Mouse (Mus musculus): Measurements from ENCODE around the gene Ajm1. TPM values are rescaled to one million over a fixed set of nuclear protein-coding genes. Genes with fewer than 3 reads are reported as not detected.
"Not testable (repeated sequence)": the region's sequence is repeated elsewhere in the genome, so short reads cannot be mapped to it uniquely, and the experiment has no call there.

The Ajm1 gene
- polyA plus RNA-seq, 1 experiment: 7.0 TPM

DNA sequence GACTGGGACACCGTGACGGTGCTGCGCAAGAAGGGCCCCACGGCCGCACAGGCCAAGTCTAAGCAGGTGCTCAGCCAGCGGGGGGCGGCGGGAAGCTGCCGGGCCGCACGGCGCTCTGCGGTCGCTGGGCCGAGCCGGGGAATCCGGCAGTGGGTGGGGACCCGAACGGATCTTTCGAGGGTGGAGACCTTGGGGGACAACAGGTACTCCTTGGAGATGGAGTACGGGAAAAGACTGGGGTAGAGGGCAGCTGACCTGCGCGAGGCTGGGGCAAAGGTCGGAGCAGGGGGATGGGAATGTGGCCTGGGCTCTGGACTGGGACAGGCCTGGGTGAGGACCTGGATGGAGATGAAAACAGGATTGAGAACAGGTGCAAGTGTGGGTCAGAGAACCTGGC, 23.6 kb downstream of the Ajm1 start:
- WGBS: under 1% methylated on average over 24 of the region's 24 CpGs

DNA sequence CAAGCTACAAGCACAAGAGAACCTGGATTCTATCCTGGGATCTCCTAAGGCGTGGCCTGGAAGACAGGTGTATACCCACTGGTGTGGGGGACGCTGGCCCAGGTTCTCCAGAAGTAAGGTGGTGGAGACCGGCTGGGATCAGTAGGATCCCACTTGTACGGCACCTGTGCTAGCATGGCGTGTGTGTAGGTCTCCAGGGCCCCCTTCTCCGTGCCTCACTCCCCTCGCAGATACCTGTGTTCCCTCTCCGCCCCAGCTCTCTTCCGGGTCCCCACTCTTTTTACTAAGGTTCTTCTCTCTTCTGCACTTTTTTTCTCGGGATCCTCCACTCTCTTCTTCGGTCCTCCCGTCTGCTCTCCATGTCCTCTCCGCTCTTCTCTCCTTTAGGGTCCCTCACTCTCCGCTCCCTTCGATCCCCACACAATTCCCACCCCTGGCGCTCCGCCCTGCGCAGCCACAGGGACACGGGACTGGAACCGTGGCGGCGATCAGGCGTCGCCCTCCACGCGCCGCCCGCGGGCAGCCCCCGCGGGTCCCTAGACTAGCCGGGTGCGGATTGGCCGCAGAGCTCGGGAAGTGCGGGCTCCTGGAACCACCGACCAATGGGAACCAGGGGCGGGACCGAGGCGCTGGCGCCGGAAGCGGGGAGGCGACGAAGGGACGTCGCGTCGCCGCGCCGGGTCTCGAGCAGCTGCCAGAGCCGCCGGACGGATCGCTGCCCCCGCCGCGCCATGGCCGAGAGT, 24.2 kb downstream of the Ajm1 start, which contains the start of gene Edf1:
Gene Edf1 (plus strand): TSS at position 627 of the 743 bp plus-strand sequence.
- peak within 1 kb of the TSS; percentile 52 for H3K27ac ChIP-seq (ENCODE audit: control insufficient read depth, insufficient read depth, low read length)
- TF ChIP-seq POLR2A (IDR thresholded peaks at IDR 0.05; ENCODE audit: control insufficient read depth, extremely low read depth, insufficient read depth, low read length, poor library complexity) (peak; percentile 96), CTCF (IDR thresholded peaks at IDR 0.05; ENCODE audit: borderline replicate concordance, control insufficient read depth, extremely low read depth, insufficient read depth, low read length, poor library complexity) (peak; percentile 31; the same call in 1 of the 2 replicates)
- H3K4me1 ChIP-seq (replicated peaks; ENCODE audit: control insufficient read depth, insufficient read depth, low read length): peaks cover 13% of the 10 kb centered on the region
- 1% methylated on average over 61 of the region's 61 CpGs for WGBS
- DNase-seq: peak; percentile 93
- H3K36me3 ChIP-seq (ENCODE audit: control insufficient read depth, insufficient read depth, low read length): peaks cover 25% of the 10 kb centered on the region
- no peaks in the 10 kb centered on the region for H3K27me3 ChIP-seq (ENCODE audit: control insufficient read depth, insufficient read depth, low read length)
- peak within 1 kb of the TSS; percentile 84 for H3K4me3 ChIP-seq (ENCODE audit: control insufficient read depth, insufficient read depth, low read length)

More for the DNA sequence above, 23.6 kb downstream of the Ajm1 start:
- Histone ChIP-seq H3K4me3 (ENCODE audit: control insufficient read depth, insufficient read depth, low read length) (peak overlapping the region; percentile 84), H3K27ac (ENCODE audit: control insufficient read depth, insufficient read depth, low read length) (no peak overlapping the region), H3K27me3 (ENCODE audit: control insufficient read depth, insufficient read depth, low read length) (no peaks in the 10 kb centered on the region), H3K36me3 (ENCODE audit: control insufficient read depth, insufficient read depth, low read length) (peaks cover 31% of the 10 kb centered on the region), H3K4me1 (replicated peaks; ENCODE audit: control insufficient read depth, insufficient read depth, low read length) (peaks cover 11% of the 10 kb centered on the region)
- no peak for DNase-seq
- TF ChIP-seq POLR2A (IDR thresholded peaks at IDR 0.05; ENCODE audit: control insufficient read depth, extremely low read depth, insufficient read depth, low read length, poor library complexity) (no peak), CTCF (IDR thresholded peaks at IDR 0.05; ENCODE audit: borderline replicate concordance, control insufficient read depth, extremely low read depth, insufficient read depth, low read length, poor library complexity) (no peak)

DNA sequence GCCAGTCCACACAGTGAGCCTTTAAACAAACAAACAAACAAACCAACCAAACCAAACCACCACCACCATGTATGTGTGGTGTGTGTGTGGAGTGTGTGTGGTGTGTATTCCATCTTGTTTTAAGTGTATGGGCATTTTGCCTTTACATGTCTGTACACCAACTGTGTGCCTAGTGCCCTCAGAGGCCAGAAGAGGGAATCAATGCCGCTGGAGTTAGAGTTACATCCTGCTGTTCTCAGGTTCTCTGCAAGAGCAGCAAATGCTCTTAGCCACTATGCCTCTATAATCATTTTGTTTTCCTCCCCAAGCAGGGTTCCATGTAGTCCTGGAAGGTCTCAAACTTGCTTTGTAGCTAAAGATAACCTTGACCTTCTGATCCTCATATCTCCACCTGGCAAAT, 25.3 kb downstream of the Ajm1 start:
- no peak overlapping the region for H3K27ac ChIP-seq (ENCODE audit: control insufficient read depth, insufficient read depth, low read length)
- peaks cover 21% of the 10 kb centered on the region for H3K4me1 ChIP-seq (replicated peaks; ENCODE audit: control insufficient read depth, insufficient read depth, low read length)
- WGBS: 89% methylated on average over 1 of the region's 1 CpGs
- TF ChIP-seq POLR2A (IDR thresholded peaks at IDR 0.05; ENCODE audit: control insufficient read depth, extremely low read depth, insufficient read depth, low read length, poor library complexity): no peak
- no peak for TF ChIP-seq CTCF (IDR thresholded peaks at IDR 0.05; ENCODE audit: borderline replicate concordance, control insufficient read depth, extremely low read depth, insufficient read depth, low read length, poor library complexity)
- H3K4me3 ChIP-seq (ENCODE audit: control insufficient read depth, insufficient read depth, low read length): no peak overlapping the region
- H3K36me3 ChIP-seq (ENCODE audit: control insufficient read depth, insufficient read depth, low read length): peaks cover 14% of the 10 kb centered on the region
- DNase-seq: no peak
- H3K27me3 ChIP-seq (ENCODE audit: control insufficient read depth, insufficient read depth, low read length): no peaks in the 10 kb centered on the region

DNA sequence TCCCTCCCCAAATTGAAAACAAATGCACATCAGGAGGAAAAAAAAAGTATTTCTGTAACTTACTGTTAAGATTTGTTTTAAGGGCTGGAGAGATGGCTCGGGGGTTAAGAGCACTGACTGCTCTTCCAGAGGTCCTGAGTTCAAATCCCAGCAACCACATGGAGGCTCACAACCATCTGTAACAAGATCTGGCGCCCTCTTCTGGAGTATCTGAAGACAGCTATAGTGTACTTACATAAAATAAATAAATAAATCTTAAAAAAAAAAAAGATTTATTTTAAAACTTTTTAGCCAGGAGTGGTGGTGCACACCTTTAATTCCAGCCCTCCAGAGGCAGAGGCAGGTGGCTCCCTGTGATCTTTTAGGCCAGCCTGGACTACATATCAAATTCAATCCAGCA, 26.1 kb downstream of the Ajm1 start:
- H3K36me3 ChIP-seq (ENCODE audit: control insufficient read depth, insufficient read depth, low read length); H3K27ac ChIP-seq (ENCODE audit: control insufficient read depth, insufficient read depth, low read length); H3K27me3 ChIP-seq (ENCODE audit: control insufficient read depth, insufficient read depth, low read length); DNase-seq; H3K4me3 ChIP-seq (ENCODE audit: control insufficient read depth, insufficient read depth, low read length): not testable (repeated sequence)
- H3K4me1 ChIP-seq (replicated peaks; ENCODE audit: control insufficient read depth, insufficient read depth, low read length): peaks cover 29% of the 10 kb centered on the region
- 64% methylated on average over 2 of the region's 2 CpGs for WGBS

DNA sequence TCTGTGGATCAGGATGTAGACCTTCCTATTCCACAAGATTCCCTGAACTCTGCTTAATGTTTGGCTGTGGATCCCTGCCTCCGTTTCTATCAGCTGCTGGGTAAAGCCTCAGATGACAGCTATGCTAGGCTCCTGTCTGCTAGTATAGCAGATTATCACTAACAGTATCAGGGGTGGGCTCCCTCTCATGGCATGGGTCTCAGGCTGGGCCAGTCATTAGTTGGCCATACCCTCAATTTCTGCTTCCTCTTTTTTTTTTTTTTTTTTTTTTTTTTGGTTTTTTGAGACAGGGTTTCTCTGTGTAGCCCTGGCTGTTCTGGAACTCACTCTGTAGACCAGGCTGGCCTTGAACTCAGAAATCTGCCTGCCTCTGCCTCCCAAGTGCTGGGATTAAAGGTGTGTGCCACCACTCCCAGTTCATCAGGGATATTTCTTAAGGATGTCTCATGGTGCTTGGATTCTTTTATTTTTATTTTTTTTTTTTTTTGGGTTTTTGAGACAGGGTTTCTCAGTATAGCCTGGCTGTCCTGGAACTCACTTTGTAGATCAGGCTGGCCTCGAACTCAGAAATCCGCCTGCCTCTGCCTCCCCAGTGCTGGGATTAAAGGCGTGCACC, 28.3 kb downstream of the Ajm1 start:
- not testable (repeated sequence) for H3K36me3 ChIP-seq (ENCODE audit: control insufficient read depth, insufficient read depth, low read length); H3K4me3 ChIP-seq (ENCODE audit: control insufficient read depth, insufficient read depth, low read length); H3K27ac ChIP-seq (ENCODE audit: control insufficient read depth, insufficient read depth, low read length); H3K27me3 ChIP-seq (ENCODE audit: control insufficient read depth, insufficient read depth, low read length); DNase-seq
- peaks cover 46% of the 10 kb centered on the region for H3K4me1 ChIP-seq (replicated peaks; ENCODE audit: control insufficient read depth, insufficient read depth, low read length)
- 94% methylated on average over 4 of the region's 4 CpGs for WGBS

DNA sequence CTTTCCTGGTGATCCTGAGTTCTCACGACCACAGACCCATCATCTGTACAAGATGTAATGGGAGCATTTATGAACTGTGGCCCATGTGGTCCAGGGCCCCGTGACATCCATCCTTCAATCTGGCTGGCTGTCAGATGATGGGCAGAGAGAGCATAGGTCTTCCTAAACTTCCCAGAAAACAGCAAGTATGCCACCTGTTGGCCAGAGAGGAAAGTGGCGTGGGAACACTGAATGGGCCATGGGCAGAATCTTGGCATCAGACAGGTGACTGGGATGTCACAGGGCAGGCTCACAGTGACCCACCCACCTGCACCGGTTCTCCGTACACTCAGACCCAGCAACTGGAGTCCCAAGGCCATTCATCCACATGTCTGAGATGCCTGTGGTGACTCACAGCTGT, 30.4 kb downstream of the Ajm1 start:
- DNase-seq: peak; percentile 71
- Histone ChIP-seq H3K4me3 (ENCODE audit: control insufficient read depth, insufficient read depth, low read length) (no peak overlapping the region), H3K36me3 (ENCODE audit: control insufficient read depth, insufficient read depth, low read length) (no peaks in the 10 kb centered on the region), H3K27me3 (ENCODE audit: control insufficient read depth, insufficient read depth, low read length) (no peaks in the 10 kb centered on the region), H3K4me1 (replicated peaks; ENCODE audit: control insufficient read depth, insufficient read depth, low read length) (peaks cover 41% of the 10 kb centered on the region), H3K27ac (ENCODE audit: control insufficient read depth, insufficient read depth, low read length) (peak overlapping the region; percentile 75)
- TF ChIP-seq CTCF (IDR thresholded peaks at IDR 0.05; ENCODE audit: borderline replicate concordance, control insufficient read depth, extremely low read depth, insufficient read depth, low read length, poor library complexity) (no peak; the same call in 1 of the 2 replicates), POLR2A (IDR thresholded peaks at IDR 0.05; ENCODE audit: control insufficient read depth, extremely low read depth, insufficient read depth, low read length, poor library complexity) (no peak)
- 45% methylated on average over 5 of the region's 5 CpGs for WGBS
